Mouse (Mus musculus) gastrocnemius, postnatal 10 days (tissue): ENCODE results near the gene Rnaseh2a. TPM values are rescaled to one million over a fixed set of nuclear protein-coding genes. Genes with fewer than 3 reads are reported as not detected.

Source experiments
- DNase-seq: peaks from one replicate; pipeline ENCODE4 v3.0.0; 2021; ENCODE audit warnings: mixed read lengths
- long read RNA-seq, 2 experiments: library from polyadenylated mRNA; stranded (forward); transcript quantifications; one replicate each; pipeline ENCODE4 v2.0.0; 2021
- total RNA-seq, 2 experiments: library from RNA; stranded (reverse); gene quantifications; 2 replicates each; pipeline ENCODE4 v1.2.3; 2021

The Rnaseh2a gene
- 10 to 100 TPM; 26.7 to 36.8 TPM for total RNA-seq
- long read RNA-seq, experiment 1, transcript Rnaseh2a-203 (8 exons, 2,044 nt): major isoform, 8 of 21 reads
- long read RNA-seq, experiment 1, partial matches to known transcripts: 1 of 21 reads
- long read RNA-seq, experiment 1, other reads (novel, unspliced or antisense): 10 of 21 reads
- long read RNA-seq, experiment 2, transcript Rnaseh2a-203 (8 exons, 2,044 nt): major isoform, 11 of 18 reads
- long read RNA-seq, experiment 2, partial matches to known transcripts: 1 of 18 reads
- long read RNA-seq, experiment 2, other reads (novel, unspliced or antisense): 6 of 18 reads

DNA sequence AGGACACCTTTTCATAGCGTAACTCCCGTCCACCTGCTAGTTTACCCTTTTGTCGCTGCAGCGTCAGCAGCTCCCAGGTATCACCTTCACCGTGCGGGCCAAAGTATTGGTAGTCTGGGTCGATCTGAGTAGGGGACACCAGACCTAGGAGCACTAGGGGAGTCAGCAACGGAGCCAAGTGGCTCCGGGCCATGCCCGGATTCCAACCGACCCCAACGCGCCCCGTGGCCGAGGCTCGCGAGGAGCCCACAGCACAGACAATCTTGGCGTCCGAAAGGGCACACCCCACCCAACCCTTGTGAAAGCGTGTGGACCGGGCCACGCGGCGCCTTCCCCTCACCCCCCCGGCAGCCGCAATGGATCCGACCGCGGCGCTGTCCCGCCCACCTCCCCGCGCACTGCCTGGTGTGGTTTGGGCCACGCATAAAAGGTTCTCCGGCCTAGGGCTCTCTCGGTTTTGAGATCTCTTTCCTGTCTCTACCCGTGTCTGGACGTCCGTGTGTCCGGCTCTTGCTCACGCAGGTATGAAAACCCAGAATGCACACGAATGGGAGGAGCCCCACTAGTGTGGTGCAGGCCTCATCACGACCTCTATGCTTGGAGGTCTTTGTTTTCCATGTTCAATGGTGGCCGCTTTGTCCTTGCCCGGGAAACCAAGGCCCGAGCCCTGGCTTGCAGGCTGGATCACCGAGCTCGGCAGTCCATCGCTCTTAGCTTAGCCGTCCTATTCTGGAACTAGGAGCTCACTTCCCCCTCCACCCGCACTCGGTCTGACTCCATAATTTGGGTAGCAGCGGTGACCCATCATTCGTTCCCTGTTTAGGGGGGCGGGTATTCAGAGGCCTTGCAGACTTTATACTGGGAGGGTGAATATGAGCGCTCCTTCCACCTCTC lies at the start of gene Rnaseh2a, which contains the start of the genes Gm49661 and Prdx2:
Rnaseh2a (minus strand) TSS at position 527 of the 894 bp plus-strand sequence.
Gm49661 (minus strand) TSS at position 193 of the 894 bp plus-strand sequence.
Prdx2 (plus strand) TSS at position 347 of the 894 bp plus-strand sequence.
- DNase-seq: peak; percentile 76

DNA sequence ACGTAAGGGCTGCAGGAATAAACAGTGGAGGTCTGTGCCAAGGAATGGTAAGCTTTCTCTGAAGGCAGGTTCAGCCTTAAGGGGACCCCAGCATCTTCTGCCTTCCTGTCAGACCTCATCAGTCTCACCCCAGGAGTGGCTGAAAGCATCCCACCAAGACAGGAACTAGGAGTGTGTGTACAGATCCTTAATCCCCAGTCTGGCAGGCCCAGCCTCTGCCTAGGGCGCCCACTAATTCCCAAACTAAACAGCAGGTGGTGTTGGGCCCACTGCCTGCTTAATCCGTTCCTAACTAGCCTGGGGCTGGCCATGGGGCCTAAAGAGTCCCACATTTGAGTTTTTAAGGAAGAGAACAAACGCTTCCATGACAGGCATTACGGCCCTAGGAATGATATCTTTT lies 47.6 kb upstream of the Rnaseh2a start:
- no peak for DNase-seq

DNA sequence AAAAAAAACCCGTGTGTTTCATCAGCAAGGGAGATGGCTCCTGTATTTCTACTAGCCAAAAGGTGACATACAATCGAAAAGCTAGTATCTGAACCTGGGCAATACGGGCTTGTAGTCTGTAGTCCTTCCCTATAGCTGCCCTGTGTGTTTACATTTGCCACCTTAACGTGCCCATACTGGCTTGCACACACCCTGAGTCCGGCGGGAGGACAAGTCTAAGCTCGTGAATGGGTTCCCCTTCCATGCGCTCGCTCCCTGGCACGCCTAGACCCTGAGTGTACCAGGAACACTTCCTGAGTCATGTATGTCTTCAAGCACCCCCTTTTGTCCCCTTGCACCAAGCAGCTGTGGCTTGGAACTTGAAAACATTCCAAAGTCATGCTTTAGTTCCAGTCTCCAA lies 47.2 kb upstream of the Rnaseh2a start:
- DNase-seq: no peak

DNA sequence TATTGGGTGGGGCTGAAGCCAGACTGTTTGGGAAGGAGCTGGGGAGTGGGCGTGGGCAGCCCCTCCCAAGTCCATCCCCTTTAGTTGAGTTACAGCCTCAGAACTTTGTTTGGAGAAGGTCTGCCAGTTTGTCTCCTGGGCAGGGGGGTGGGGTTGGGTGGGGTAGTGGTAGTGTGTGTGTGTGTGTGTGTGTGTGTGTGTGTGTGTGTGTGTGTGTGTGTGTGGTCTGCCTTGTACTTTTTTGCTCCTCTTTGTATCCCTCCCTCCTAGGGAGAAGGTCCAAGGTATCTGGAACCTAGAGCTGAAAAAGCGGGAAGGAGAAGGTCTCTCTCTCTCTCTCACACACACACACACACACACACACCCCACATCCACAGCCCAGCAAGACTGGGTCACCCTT lies 44.9 kb upstream of the Rnaseh2a start, which contains the start of gene Best2:
Best2 (minus strand) TSS at position 101 of the 400 bp plus-strand sequence.
- no peak for DNase-seq

- peak; percentile 59 for DNase-seq
These were observed 43.8 kb upstream of the Rnaseh2a start for GRCm38 (mm10) chr8:85013230-85013840.

DNA sequence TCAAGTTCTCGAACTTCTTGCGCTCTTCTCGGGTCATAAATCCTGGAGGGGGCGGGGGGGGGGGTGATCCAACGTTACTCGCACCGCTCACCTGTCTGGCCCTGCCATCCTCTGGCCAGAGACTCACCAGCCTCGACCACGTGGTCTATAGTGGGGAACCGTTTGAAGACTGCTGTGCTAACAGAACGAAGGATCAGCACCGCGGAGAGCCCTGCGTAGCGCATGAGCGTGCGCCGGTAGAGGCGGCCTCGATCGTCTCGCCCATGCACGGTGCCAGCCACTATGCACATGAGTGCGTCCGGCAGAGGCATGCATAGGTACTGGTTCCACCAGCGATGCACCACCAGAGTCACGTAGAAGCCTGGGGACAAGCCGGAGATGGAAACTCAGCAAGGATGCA lies 41.7 kb upstream of the Rnaseh2a start:
- DNase-seq: no peak

DNA sequence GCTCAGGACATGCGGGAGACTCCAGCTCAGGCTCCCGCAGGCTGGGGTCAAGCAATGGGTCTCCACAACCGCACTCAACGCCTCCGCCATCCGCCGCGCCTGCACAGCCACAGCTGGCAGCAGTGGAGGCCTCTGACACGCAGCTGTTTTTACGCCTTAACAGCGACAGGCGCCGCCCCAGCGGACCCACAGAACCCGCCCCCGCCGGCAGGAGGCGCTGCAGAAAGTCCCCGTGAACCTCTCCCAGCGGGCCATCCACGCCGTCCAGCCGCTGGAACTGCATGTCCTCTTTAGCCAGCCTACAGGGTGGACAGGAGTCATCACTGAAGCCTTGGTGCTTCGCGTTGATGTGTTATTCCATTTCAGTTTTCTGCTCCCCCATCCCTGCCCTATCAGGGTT lies 38.1 kb upstream of the Rnaseh2a start:
- peak; percentile 60 for DNase-seq

DNA sequence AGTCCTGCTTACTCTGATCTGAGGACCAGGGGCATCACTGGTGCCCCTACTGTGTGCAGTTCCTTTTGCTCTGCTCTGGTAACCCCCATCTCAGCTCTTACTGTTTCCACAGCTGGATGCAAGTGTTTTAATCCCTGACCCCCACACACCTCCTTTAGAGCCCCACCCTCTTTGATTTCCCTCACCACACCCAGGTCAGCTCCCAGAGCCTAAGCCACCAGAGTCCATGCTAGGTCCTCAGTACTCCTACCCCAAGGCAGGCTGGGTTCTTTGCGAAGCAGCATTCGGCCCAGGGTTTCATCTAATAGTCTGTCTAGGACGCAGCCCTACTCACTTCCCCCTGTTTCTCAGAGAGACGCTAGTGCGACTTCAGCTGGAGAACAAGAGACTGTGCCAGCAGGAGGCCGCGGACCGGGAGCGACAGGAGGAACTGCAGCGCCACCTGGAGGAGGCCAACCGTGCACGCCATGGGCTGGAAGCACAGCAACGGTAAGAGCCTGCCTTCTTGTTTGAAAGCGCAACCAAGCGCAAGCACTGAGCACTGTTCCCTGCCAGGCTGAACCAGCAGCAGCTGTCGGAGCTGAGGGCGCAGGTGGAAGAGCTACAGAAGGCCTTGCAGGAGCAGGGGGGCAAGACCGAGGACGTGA lies 28.2 kb upstream of the Rnaseh2a start:
- peak; percentile 94 for DNase-seq

- DNase-seq: no peak
These were observed 27.4 kb upstream of the Rnaseh2a start for GRCm38 (mm10) chr8:84996978-84997377.

DNA sequence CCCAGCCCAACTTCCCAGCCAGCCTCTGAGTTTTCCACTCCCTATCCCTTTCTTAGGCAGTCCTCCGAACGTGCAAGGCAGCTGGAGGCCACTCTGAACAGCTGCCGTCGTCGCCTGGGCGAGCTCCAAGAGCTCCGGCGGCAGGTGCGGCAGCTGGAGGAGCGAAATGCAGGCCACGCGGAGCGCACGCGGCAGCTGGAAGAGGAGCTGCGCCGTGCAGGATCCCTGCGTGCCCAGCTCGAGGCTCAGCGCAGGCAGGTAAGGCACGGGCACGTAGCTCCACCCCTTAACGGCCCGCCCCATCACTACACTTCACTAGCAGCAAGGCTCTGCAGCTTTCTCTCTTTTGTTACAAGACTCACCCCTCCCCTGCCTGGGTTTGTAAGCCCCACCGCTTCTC lies 26.1 kb upstream of the Rnaseh2a start:
- peak; percentile 56 for DNase-seq

DNA sequence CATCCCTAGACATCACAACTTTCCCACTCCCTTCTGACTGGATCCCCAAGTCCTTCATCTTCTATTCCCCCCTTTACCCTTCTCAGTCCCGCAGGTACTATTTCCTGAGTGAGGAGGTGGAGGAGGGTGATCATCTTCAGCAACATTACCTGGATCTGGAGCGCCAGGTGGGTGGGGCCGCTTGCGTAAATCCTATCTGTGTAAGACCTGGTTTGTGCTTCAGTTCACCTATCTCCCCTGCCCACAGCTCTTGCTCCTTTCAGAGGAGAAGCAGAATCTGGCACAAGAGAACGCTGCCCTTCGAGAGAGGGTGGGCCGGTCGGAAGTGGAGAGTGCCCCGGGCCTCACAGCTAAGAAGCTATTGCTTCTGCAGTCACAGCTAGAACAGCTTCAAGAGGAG lies 24.8 kb upstream of the Rnaseh2a start:
- no peak for DNase-seq

GRCm38 (mm10) chr8:84990836-84991235 lies 21.3 kb upstream of the Rnaseh2a start:
- no peak for DNase-seq

DNA sequence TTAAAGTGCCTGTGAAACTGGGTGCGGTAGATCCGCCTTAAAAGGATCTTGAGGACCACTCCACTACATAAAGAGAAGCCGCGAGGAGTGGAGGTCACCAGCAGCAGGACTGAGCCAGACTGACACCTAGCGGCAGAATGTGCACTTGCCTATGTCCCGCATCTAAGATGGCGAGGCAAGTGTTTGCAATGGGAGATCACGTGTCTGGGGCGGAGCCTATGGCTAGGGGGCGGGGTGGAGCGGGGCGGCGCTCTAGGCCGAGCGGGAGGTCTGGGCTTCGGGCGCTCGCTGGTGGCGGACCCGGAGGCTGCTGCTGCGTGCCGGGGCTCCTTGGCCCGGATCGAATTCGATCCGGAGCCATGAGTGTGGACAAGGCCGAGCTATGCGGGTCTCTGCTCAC lies 20.8 kb upstream of the Rnaseh2a start, which contains the start of gene Hook2:
Hook2 (plus strand) TSS at position 255 of the 400 bp plus-strand sequence.
- peak; percentile 95 for DNase-seq

DNA sequence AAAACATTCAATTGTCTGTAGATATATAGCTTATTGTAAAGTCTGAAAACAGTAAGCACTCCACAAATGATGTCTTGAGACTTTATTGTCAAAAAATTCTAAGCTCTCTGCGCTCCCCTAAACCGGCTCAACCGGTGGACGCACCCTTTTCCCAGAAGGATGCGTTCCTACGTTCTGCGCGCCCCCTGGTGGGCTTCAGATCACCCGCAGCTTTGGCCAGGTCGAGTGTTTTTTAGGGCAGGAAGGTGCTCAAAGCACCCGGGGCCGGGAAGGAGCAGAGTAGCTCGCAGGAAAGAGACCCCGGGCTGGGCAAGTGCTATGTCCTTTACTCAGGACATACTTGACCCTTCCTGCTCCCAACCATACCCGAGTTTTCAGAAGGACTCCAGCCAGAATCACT lies 20.2 kb upstream of the Rnaseh2a start:
- DNase-seq: peak; percentile 95

DNA sequence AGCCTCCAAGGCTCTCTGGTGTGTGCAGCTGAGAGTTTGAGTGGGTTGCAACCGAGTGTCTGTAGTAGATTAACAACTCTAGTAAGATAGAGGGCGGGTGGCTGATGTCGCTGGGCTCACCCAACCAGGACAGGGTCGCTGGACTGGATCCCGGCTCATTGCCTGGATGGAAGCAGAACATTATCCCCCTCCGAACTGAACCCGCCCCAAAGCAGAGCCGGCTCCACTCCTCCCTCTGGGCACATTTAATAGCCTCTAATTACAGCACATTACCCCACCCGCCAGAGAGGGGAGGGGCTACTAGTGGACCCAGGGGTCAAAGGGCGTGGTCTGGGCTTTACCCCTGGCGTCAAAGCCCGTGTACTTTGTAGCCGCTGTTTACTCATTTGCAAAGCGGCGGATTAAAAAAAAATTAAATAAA lies 19.8 kb upstream of the Rnaseh2a start:
- peak; percentile 33 for DNase-seq

DNA sequence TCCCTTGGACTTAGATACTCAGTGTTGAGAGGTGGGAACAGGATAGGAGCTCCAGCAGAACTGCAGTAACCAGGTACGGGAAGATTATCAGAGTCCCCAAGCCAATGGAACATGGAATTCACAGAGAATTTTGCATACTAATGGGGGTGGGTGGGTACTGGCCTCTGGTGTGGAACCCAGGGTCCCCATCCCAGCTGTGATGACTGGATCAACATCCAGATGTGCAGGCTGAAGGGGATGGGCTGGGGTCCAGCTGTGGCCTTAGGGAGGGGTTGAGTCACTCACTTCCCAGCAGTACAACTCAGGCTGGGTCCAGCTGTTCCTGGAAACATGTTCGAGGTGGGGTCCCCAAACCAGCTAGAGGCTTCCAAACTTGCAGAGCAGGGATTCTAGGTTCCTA lies 18.3 kb upstream of the Rnaseh2a start:
- DNase-seq: no peak

- DNase-seq: no peak
These were observed 17.8 kb upstream of the Rnaseh2a start for GRCm38 (mm10) chr8:84987388-84987787.

GRCm38 (mm10) chr8:84986379-84986945 lies 16.9 kb upstream of the Rnaseh2a start:
- DNase-seq: no peak

DNA sequence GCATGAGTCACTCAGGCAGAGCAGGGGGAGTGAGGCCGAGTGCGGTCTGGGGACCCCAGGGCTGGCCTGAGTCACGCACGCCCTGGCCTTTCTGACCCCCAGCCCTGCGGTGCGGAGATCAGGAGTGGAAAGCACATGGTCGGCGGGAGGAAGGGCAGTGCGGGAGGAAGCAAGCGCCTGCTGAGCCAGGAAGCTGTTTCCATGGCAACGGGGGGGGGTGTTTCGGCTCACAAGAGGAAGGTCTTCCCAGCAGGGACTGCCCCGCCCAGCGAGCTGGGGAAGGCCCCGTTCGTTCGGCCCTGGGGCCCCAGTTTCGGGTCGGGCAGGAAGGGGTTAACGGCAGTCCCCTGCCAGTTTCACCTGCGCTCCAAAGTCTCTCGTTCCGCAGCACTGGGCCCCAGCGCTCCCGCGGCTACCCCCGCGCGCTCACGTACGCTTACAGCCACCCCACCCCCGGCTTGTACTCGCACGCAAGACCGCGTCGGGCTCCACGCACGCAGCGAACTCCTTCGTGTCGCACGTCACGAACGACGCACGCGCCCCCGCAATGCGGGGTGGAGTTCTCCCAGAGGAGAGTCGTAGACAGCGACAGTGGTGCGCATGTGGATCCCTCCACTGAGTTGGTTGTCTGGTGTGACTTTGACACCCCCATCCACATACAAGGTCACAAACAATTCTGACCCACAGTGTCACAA lies 16.3 kb upstream of the Rnaseh2a start:
- peak; percentile 77 for DNase-seq

DNA sequence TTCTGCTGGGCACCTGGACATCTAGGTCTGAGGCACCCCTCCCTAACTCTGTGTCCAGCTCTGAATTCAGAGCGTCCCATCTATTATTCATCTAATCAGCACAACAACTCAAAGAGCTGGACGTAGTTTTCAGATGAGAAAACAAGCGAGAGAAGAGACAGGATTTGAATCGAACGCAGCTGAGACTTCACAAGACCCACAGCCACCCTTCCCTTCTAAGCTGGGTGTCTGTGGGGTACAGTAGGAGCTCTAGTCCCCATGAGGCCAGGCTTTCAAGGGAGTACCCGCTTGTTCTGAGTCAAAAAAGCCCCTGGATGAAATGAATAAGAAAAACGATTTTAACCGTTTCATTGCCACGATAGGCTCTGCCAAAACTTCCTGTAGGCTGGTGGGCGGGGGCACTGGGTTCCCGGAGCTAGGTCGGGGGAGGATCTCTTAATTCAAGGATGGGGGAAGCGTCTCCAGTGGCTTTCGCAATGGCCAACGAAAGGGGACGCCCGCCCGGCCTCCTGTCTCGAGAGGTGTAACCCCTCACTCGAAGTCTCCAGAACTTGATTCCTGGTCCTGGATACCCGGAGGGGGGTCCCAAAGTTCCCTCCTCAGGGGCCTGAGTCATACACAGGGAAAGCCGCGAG lies 15.6 kb upstream of the Rnaseh2a start:
- DNase-seq: no peak
